Mouse (Mus musculus) limb, embryonic 13.5 days (tissue): ENCODE results near the gene Raver1. TPM values are rescaled to one million over a fixed set of nuclear protein-coding genes. Genes with fewer than 3 reads are reported as not detected.
A peak's percentile ranks its signal among the peaks of the same experiment; 100 is the strongest.

Experiments
- ATAC-seq: fragments of 200-750 bp; cut with Nextera tagmentation; 2 replicates; pipeline ENCODE4 v1.8.0; 2017; ENCODE audit warnings: low read depth, moderate number of reproducible peaks, moderate TSS enrichment; ENCODE audit not compliant: low FRiP score
- H3K27ac ChIP-seq: fragments of 300-500 bp; sonication (generic); 2 replicates; pipeline ENCODE4 v1.5.1; 2015; ENCODE audit warnings: inconsistent platforms, mild to moderate bottlenecking, moderate library complexity
- H3K27me3 ChIP-seq: fragments of 300-500 bp; sonication (generic); 2 replicates; pipeline ENCODE4 v1.6.1; 2015; ENCODE audit warnings: mild to moderate bottlenecking, inconsistent platforms
- H3K36me3 ChIP-seq: fragments of 300-500 bp; sonication (generic); 2 replicates; pipeline ENCODE4 v1.6.1; 2015; ENCODE audit warnings: inconsistent platforms, mild to moderate bottlenecking, moderate library complexity
- H3K4me1 ChIP-seq: fragments of 300-500 bp; sonication (generic); 2 replicates; pipeline ENCODE4 v1.6.1; 2015; ENCODE audit warnings: inconsistent platforms
- H3K4me2 ChIP-seq: fragments of 300-500 bp; sonication (generic); replicated peaks from 2 replicates; pipeline ENCODE4 v1.6.1; 2015; ENCODE audit warnings: inconsistent platforms, mild to moderate bottlenecking, moderate library complexity
- H3K4me3 ChIP-seq: fragments of 300-500 bp; sonication (generic); 2 replicates; pipeline ENCODE4 v1.5.1; 2015; ENCODE audit warnings: moderate library complexity, mild to moderate bottlenecking, inconsistent platforms
- H3K9ac ChIP-seq: fragments of 300-500 bp; sonication (generic); 2 replicates; pipeline ENCODE4 v1.6.1; 2015; ENCODE audit warnings: mild to moderate bottlenecking, inconsistent platforms
- H3K9me3 ChIP-seq: fragments of 300-500 bp; sonication (generic); 2 replicates; pipeline ENCODE4 v1.6.1; 2016; ENCODE audit warnings: inconsistent platforms
- WGBS: fragments of 180-500 bp; shearing (Covaris S2); methylation state at CpG from one replicate; pipeline ENCODE4 v1.1.7; 2015; 5-methylcytosine and 5-hydroxymethylcytosine counted together
- polyA plus RNA-seq: library from polyadenylated mRNA; unstranded; fragments of >200 nt; fragmentation: Nextera tagmentation; extraction: Ambion mirVana; gene quantifications from 2 replicates; pipeline ENCODE4 v1.2.1, GENCODE M21; 2015

The Raver1 gene
- polyA plus RNA-seq, 1 experiment from 2014 or later, result 63.2 TPM

DNA sequence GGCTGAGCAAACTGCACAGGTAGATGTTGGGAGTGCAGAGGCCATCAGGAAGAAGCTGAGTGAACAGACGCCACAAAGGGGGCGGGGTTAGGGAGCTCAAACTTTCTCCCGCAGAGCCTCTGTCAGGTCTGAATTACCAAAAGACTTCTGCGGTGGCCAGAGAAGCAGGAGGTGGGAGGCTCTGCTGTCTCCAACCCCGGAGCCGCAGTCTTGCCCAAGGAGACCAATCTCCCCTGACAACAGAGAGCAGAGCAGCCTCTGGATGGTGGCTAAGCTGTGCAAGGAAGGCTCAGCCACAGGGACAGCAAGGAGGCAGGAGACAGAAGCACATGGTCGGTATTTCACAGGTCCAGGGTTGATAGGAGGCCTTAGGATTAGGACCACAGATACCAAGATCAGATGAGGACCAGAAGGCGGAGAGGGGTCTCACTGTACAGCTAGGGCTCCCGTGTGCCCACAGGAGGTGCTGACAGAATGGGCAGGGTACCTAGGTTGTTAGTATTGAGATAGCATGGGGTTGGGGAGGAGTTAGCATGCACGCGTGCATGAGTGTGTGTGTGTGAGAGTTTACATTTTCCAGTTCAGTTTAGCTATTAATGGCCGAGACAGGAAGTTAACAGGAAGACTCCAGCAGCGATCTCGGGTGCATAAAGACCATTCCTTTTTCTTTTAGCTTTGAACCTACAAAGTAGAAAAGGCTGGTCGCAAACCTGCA lies 8.8 kb upstream of the Raver1 start:
- Histone ChIP-seq H3K27me3 (no peaks in the 10 kb centered on the region), H3K27ac (no peak overlapping the region), H3K9ac (peak overlapping the region; percentile 14; the same call in 1 of the 2 replicates), H3K9me3 (no peaks in the 10 kb centered on the region), H3K4me3 (no peak overlapping the region), H3K4me1 (0 out of 2 replicates have a peak, but pooled peaks cover 6% of the 10 kb centered on the region), H3K4me2 (peak overlapping the region; percentile 12), H3K36me3 (peaks cover 5% of the 10 kb centered on the region; the same call in 1 of the 2 replicates)
- ATAC-seq, result no peak
- 49% methylated on average over 15 of the region's 15 CpGs for WGBS

DNA sequence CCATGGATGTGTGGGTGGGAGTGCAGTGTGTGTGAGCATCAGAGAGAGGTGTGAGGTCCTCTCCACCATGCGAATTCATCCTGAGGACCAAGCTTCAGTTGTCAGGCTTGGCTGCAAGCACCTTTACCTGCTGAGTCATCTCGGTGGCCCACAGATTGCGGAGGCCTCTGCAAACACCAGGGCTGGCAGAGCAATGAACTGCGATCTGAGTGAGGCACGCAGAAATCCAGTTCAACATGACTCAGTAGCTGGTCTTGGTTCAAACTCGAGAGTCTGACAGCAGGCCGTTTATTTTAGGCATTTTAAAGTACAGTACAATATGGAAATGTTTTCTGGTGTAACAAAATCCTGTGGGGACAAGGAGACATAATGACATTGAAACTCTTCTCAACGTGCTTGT lies 6.0 kb upstream of the Raver1 start:
- ATAC-seq, result no peak
- 0 out of 2 replicates have a peak, but pooled peaks cover 6% of the 10 kb centered on the region for H3K4me1 ChIP-seq
- H3K27ac ChIP-seq, result no peak overlapping the region
- H3K4me2 ChIP-seq, result no peak overlapping the region
- no peaks in the 10 kb centered on the region for H3K36me3 ChIP-seq
- H3K4me3 ChIP-seq, result no peak overlapping the region
- no peaks in the 10 kb centered on the region for H3K9me3 ChIP-seq
- WGBS, result 80% methylated on average over 8 of the region's 8 CpGs
- H3K27me3 ChIP-seq, result no peaks in the 10 kb centered on the region
- H3K9ac ChIP-seq, result no peak overlapping the region

DNA sequence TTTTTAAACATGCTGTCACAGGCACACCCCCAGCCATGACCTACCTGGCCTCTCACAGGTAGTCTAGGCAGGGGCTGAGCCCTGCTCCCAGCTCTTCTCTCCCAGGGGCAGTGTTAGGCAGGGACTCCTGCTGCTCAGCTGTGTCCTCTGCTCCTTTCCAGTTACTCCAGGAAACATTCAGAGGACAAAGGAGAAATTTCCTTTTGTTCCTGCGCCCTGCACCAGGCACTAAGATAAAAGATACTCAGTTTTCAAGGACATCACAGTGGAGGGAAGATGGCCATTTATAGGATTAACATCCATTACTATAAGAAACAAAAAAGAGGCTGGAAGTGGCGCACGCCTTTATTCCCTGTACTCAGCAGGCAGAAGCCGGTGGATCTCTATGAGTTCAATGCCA lies 4.2 kb upstream of the Raver1 start:
- Histone ChIP-seq H3K4me3 (no peak overlapping the region), H3K4me2 (no peak overlapping the region), H3K36me3 (no peaks in the 10 kb centered on the region), H3K9me3 (no peaks in the 10 kb centered on the region), H3K27ac (no peak overlapping the region), H3K9ac (no peak overlapping the region), H3K27me3 (no peaks in the 10 kb centered on the region), H3K4me1 (peaks cover 7% of the 10 kb centered on the region)
- 88% methylated on average over 4 of the region's 4 CpGs for WGBS
- ATAC-seq, result no peak

DNA sequence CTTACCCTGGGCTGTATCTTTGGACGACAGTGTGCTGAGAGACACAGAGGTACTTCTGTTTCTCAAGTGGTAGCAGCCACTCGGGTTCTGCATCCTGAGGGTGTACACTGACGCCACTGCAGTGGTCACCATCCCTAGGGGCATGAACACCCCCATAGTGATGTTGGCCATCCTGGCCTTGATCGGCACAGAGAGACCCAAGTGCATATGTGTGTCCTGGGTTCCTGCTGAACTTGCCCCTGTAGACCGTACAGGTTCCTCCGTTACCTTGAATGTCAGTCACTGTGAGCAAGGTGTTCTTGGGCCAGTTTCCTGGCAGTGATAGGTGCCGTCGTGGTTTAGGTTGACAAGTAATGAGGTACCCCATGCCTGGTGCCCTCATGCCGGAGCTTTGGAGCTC lies 1.6 kb upstream of the Raver1 start:
- ATAC-seq, result no peak
- H3K36me3 ChIP-seq, result peaks cover 20% of the 10 kb centered on the region
- H3K27me3 ChIP-seq, result no peaks in the 10 kb centered on the region
- H3K4me2 ChIP-seq, result no peak overlapping the region
- no peaks in the 10 kb centered on the region for H3K9me3 ChIP-seq
- no peak overlapping the region for H3K27ac ChIP-seq
- H3K4me3 ChIP-seq, result no peak overlapping the region
- peaks cover 21% of the 10 kb centered on the region for H3K4me1 ChIP-seq
- H3K9ac ChIP-seq, result no peak overlapping the region
- 94% methylated on average over 9 of the region's 9 CpGs for WGBS

DNA sequence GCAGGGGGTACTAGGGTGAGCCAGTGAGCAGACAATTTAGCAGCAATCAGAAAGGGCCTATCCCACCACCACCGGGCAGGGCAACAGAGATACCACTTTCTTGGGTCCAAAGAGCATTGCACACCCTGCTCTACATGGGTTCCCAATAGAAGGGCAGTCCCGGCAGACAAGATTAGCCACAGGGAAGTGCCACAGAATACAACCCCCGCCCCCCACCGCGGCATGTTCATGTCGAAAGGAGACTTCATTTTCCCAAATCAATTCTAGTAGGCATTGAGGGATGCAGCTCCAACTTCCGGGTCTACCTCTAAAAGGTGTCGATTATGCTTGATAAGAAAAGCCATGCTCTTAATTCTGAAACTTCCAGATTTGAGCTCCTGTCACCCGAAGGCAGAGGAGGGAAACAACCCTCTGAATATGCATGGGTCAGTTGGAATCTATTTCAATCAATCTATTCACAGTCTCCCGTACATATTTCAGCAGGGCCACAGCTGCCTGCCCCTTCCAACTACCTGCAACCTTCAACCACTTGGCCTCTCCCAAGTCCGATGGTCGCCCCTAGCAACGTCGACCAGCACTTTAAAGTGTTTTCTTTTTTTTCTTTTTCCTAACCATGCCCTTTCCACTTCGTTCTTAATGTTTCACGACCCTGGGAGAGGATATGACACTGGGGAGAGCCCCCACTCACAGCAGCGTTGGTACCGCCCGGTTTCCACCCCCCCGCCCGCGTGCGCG lies 669 bp downstream of the Raver1 start:
- peaks cover 43% of the 10 kb centered on the region for H3K36me3 ChIP-seq
- peak overlapping the region; percentile 78 for H3K9ac ChIP-seq
- 3% methylated on average over 24 of the region's 24 CpGs for WGBS
- H3K9me3 ChIP-seq, result no peaks in the 10 kb centered on the region
- H3K4me2 ChIP-seq, result peak overlapping the region; percentile 92
- peak overlapping the region; percentile 63 for H3K4me3 ChIP-seq
- peak overlapping the region; percentile 87; the same call in 1 of the 2 replicates for H3K27ac ChIP-seq
- H3K4me1 ChIP-seq, result peaks cover 21% of the 10 kb centered on the region
- no peak for ATAC-seq
- no peaks in the 10 kb centered on the region for H3K27me3 ChIP-seq

DNA sequence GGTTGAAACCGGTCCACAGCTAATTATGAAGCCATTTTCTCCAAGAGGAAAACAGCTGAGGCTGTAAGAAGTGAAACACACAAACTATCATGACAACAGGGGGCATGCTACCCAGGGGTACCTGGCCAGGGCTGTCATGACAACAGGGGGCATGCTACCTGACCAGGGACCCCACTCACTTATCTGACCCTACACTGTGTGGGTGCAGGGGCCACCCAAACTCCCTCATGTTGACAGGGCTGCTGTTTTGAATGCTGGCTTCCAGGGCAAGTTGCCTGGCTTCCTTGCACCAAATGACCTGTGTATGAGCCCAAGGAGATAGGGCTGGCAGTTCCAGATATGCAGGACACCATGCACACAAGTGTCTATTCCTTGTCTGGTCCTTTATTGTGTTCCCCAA lies 1.3 kb downstream of the Raver1 start:
- H3K36me3 ChIP-seq, result peaks cover 49% of the 10 kb centered on the region
- no peak overlapping the region for H3K27ac ChIP-seq
- ATAC-seq, result no peak

DNA sequence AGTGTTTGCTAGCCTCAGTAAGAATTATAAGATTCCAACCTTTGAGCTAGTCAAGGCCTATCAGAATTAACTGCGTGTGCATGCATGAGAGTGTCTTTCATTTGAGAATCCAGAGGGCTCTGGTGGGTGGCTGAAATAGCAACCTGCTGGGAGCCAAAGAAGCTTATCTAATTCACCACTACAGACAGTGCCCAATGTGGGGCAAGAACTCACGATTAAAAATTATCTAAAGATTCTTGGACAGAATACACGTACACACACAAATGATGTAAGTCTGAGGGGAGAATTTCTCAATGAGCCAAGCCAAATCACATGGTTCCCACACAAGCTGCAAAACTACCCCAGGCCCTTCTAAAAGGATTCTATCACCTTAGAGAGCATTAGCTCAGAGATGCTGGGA lies 8.5 kb downstream of the Raver1 start:
- Histone ChIP-seq H3K9me3 (no peaks in the 10 kb centered on the region), H3K4me1 (no peaks in the 10 kb centered on the region), H3K4me3 (no peak overlapping the region), H3K36me3 (peaks cover 97% of the 10 kb centered on the region), H3K27ac (no peak overlapping the region), H3K9ac (no peak overlapping the region), H3K4me2 (no peak overlapping the region), H3K27me3 (no peaks in the 10 kb centered on the region)
- ATAC-seq, result no peak
- 90% methylated on average over 3 of the region's 3 CpGs for whole genome bisulfite sequencing

More for the DNA sequence above, 1.3 kb downstream of the Raver1 start:
- Histone ChIP-seq H3K4me2 (peak overlapping the region; percentile 92), H3K9me3 (no peaks in the 10 kb centered on the region), H3K9ac (peak overlapping the region; percentile 78), H3K4me3 (peak overlapping the region; percentile 63), H3K4me1 (peaks cover 21% of the 10 kb centered on the region), H3K27me3 (no peaks in the 10 kb centered on the region)
- WGBS, result 82% methylated on average over 1 of the region's 1 CpGs

DNA sequence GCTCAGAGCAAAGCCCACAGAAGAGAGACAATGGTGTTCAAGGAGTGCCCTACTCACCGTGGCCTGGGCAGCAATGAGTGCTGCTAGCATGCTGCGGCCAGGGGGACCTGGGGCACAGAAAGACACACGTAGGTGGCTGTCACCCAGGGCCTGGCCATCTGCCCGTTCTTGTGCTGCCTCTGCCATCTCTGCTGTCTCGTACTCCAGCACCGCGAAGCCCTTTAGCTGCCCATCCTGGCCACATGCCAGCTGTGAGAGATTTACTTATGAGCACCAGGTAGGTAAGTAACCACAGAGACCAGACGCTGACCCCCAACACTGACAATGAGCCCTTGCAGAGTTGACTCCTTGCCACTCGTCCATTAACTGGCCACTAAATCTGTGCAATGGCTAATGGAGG lies 10.7 kb downstream of the Raver1 start:
- Histone ChIP-seq H3K4me3 (no peak overlapping the region), H3K27me3 (no peaks in the 10 kb centered on the region), H3K9me3 (no peaks in the 10 kb centered on the region), H3K36me3 (peaks cover 97% of the 10 kb centered on the region), H3K9ac (no peak overlapping the region), H3K27ac (no peak overlapping the region), H3K4me2 (no peak overlapping the region), H3K4me1 (no peaks in the 10 kb centered on the region)
- no peak for ATAC-seq
- 90% methylated on average over 9 of the region's 9 CpGs for WGBS

DNA sequence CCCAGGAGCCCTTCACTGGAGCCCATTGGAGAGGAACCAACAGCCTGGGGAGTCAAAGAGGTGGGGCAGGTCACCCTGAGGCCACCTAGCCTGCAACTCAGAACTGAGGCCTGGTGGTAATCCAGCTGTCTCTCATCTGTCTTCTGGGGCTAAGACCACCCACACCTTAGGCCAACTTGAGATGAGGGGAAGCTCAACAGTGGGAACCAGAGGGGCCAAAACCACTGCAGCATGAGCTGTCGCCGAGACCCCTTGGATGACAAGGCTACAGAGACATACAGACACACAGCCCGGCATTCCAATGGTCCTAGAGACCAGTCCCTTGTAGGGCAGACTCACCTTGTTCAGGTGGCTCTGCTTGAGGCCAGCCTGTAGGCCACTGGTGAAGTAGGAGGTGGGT lies 16.2 kb downstream of the Raver1 start:
- H3K27me3 ChIP-seq, result no peaks in the 10 kb centered on the region
- H3K27ac ChIP-seq, result no peak overlapping the region
- H3K4me3 ChIP-seq, result no peak overlapping the region
- 92% methylated on average over 3 of the region's 3 CpGs for WGBS
- no peak overlapping the region for H3K4me2 ChIP-seq
- no peaks in the 10 kb centered on the region for H3K9me3 ChIP-seq
- ATAC-seq, result no peak
- H3K36me3 ChIP-seq, result peaks cover 80% of the 10 kb centered on the region
- no peak overlapping the region for H3K9ac ChIP-seq
- H3K4me1 ChIP-seq, result peaks cover 15% of the 10 kb centered on the region

DNA sequence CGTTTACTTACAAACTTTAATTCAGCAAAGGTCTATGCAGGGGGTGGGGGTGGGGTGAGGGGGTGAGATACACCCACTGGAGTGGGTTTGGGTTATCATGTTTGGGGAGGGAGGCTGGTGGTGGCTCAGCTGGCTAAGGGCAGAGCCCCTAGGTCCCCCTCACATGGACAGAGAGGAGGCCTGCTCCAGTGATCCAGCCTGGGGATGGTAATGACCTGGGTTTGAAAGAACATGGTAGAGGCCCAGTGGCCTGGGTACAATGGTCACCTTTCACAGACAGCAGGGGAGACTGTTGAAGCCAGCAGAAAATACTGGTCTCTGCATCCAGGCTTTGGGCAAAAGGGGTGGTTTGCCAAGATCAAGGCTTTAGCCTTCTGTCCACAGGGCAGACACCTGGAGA lies 17.6 kb downstream of the Raver1 start:
- no peak overlapping the region for H3K4me3 ChIP-seq
- H3K9ac ChIP-seq, result 0 out of 2 replicates have a peak overlapping the region, but pooled peaks have one; percentile 8
- WGBS, result 83% methylated on average over 1 of the region's 1 CpGs
- H3K4me2 ChIP-seq, result peak overlapping the region; percentile 76; the same call in 1 of the 2 replicates
- no peaks in the 10 kb centered on the region for H3K27me3 ChIP-seq
- ATAC-seq, result no peak
- H3K36me3 ChIP-seq, result peaks cover 70% of the 10 kb centered on the region
- no peaks in the 10 kb centered on the region for H3K9me3 ChIP-seq
- H3K4me1 ChIP-seq, result peaks cover 15% of the 10 kb centered on the region
- H3K27ac ChIP-seq, result no peak overlapping the region

DNA sequence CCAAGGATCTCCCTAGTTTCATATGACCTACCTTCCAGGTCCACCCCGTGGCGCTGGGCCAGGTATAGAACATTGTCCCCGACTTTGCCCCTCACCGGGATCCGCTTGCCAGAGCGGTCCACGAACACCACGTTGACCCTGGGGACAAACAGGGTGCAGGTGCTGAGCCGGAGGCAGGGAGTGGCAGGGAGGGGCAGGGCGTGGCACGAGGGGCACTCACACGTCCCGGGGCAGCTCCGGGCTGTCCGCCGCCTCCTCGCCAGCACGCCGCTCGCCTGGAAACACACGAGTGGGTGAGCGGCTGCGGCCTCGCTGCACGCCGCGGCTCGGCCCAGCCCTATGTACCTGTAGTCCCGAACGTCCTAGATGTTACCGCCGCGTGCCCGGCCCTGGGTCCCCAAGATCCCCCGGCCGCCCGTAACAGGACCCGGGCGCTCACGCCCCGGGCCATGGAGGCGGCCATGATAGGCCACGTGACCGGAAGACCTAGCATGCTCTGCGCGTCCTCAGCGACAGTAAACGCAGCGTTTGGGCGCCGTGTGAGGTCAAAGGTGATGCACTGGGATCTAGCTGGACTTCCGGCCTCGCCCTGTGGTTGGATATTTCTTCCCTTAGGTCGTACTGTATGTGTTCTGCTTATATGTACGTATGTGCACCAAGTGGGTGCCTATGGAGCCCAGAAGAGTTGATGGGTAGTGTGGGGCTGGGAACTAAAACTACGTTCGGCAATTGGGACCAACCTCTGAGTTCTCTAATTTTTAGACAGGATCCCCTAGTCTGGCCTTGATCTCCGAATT lies 18.6 kb downstream of the Raver1 start, which contains the start of the genes Gm49373 and Fdx1l:
Gm49373 (minus strand) TSS at position 53 of the 797 bp plus-strand sequence.
Fdx1l (minus strand) TSS at position 571 of the 797 bp plus-strand sequence.
- Histone ChIP-seq H3K9ac (peak within 1 kb of the TSS; percentile 88), H3K4me2 (peak within 1 kb of the TSS; percentile 76), H3K9me3 (no peaks in the 10 kb centered on the region), H3K36me3 (peaks cover 61% of the 10 kb centered on the region), H3K27ac (peak within 1 kb of the TSS; percentile 40), H3K27me3 (no peaks in the 10 kb centered on the region), H3K4me3 (peak within 1 kb of the TSS; percentile 87), H3K4me1 (peaks cover 15% of the 10 kb centered on the region)
- ATAC-seq, result peak; percentile 92
- 3% methylated on average over 58 of the region's 58 CpGs for WGBS
